Mouse (Mus musculus): ENCODE measurements around the gene Sema3e. TPM values are rescaled to one million over a fixed set of nuclear protein-coding genes. Genes with fewer than 3 reads are reported as not detected.

The Sema3e gene
- total and polyA plus RNA-seq, 2 experiments from 2014 or later, result 3.5 to 3.6 TPM

- Histone ChIP-seq H3K36me3 (ENCODE audit: insufficient read depth, low read length) (no peaks in the 10 kb centered on the region), H3K4me3 (ENCODE audit: low read length) (no peak overlapping the region), H3K9me3 (ENCODE audit: low read length) (no peaks in the 10 kb centered on the region), H3K9ac (replicated peaks; ENCODE audit: low read length) (no peak overlapping the region), H3K4me1 (ENCODE audit: insufficient read depth, low read length) (no peaks in the 10 kb centered on the region), H3K27ac (no peak overlapping the region), H3K27me3 (ENCODE audit: insufficient read depth, low read length) (no peaks in the 10 kb centered on the region), H3K4me2 (ENCODE audit: low read depth, low read length) (no peak overlapping the region)
- 95% methylated on average over 1 of the region's 1 CpGs for WGBS
- ATAC-seq (no peak), DNase-seq (ENCODE audit: low spot score) (no peak)
- no peak for TF ChIP-seq CTCF (IDR thresholded peaks at IDR 0.05; ENCODE audit: low read depth)
These were observed 38.0 kb upstream of the Sema3e start for GRCm38 (mm10) chr5:13987123-13987522.

DNA sequence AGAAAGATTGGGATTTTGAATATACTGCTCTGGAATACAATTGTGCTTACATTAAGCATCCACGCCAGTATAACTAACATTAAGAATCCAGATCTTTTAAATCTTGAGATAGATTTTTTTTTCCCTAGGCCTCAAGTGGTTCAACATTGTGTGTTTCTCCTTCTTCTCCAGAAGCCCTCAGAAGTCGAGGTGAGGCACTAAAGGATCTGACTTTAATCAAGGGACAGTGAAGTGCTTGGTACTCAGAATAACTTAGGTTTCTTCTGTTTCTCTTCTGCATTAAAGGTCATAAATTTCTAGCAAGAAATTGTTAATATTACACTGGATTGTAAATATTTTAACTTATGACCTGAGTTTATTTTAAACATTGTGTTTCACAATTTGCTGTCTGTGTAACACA, 37.1 kb upstream of the Sema3e start:
- ATAC-seq (no peak), DNase-seq (ENCODE audit: low spot score) (no peak)
- WGBS, result 82% methylated on average over 2 of the region's 2 CpGs
- Histone ChIP-seq H3K4me1 (ENCODE audit: insufficient read depth, low read length) (no peaks in the 10 kb centered on the region), H3K9ac (replicated peaks; ENCODE audit: low read length) (no peak overlapping the region), H3K4me2 (ENCODE audit: low read depth, low read length) (no peak overlapping the region), H3K4me3 (ENCODE audit: low read length) (no peak overlapping the region), H3K9me3 (ENCODE audit: low read length) (no peaks in the 10 kb centered on the region), H3K27ac (no peak overlapping the region), H3K36me3 (ENCODE audit: insufficient read depth, low read length) (no peaks in the 10 kb centered on the region), H3K27me3 (ENCODE audit: insufficient read depth, low read length) (no peaks in the 10 kb centered on the region)
- no peak for TF ChIP-seq CTCF (IDR thresholded peaks at IDR 0.05; ENCODE audit: low read depth)

DNA sequence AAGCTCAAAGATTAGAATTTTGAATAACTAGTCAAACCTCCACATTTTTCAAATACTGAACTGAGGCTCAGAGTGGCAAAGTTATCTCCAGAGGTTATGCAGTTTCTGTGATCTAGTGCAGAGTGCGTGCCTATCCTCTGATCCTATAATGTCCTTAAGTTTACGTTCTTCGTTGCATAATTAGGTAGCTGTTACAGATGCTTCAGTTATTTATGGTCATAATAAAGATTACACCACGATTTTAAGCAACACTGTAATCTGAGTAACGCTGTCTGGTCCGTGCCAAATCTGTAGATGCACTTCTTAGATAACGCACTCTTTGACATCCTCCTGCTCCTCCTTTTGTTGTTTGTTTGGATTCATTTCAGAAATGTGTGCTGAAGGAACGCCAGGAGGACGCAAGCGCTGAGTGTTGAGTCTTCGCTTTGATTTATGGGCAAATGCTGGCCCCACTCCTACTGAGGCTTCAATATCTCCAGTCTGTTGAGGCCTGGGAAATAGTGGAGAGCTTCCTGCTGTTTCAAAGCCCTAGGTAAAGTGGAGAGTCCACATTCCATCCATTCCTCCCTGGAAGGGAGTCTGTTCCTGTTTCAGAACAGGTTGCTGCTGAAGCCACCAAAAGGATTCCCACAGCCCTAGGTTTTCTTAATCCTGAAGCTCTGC, 32.2 kb upstream of the Sema3e start:
- no peak for TF ChIP-seq CTCF (IDR thresholded peaks at IDR 0.05; ENCODE audit: low read depth)
- no peak for ATAC-seq
- H3K36me3 ChIP-seq (ENCODE audit: insufficient read depth, low read length), result no peaks in the 10 kb centered on the region
- DNase-seq (ENCODE audit: low spot score), result no peak
- no peak overlapping the region for H3K9ac ChIP-seq (replicated peaks; ENCODE audit: low read length)
- 60% methylated on average over 11 of the region's 11 CpGs for whole genome bisulfite sequencing
- no peaks in the 10 kb centered on the region for H3K4me1 ChIP-seq (ENCODE audit: insufficient read depth, low read length)
- H3K4me2 ChIP-seq (ENCODE audit: low read depth, low read length), result no peak overlapping the region
- no peak overlapping the region for H3K4me3 ChIP-seq (ENCODE audit: low read length)
- H3K27ac ChIP-seq, result no peak overlapping the region
- H3K27me3 ChIP-seq (ENCODE audit: insufficient read depth, low read length), result no peaks in the 10 kb centered on the region
- no peaks in the 10 kb centered on the region for H3K9me3 ChIP-seq (ENCODE audit: low read length)

GRCm38 (mm10) chr5:14028341-14028740, 3.3 kb downstream of the Sema3e start:
- H3K9me3 ChIP-seq (ENCODE audit: low read length), result no peaks in the 10 kb centered on the region
- no peaks in the 10 kb centered on the region for H3K27me3 ChIP-seq (ENCODE audit: insufficient read depth, low read length)
- no peak overlapping the region for H3K9ac ChIP-seq (replicated peaks; ENCODE audit: low read length)
- no peak for TF ChIP-seq CTCF (IDR thresholded peaks at IDR 0.05; ENCODE audit: low read depth)
- H3K4me1 ChIP-seq (ENCODE audit: insufficient read depth, low read length), result no peaks in the 10 kb centered on the region; the same call in 1 of the 2 replicates
- no peak for DNase-seq (ENCODE audit: low spot score)
- no peak overlapping the region for H3K4me2 ChIP-seq (ENCODE audit: low read depth, low read length)
- no peak overlapping the region for H3K4me3 ChIP-seq (ENCODE audit: low read length)
- 85% methylated on average over 7 of the region's 7 CpGs for WGBS
- no peaks in the 10 kb centered on the region for H3K36me3 ChIP-seq (ENCODE audit: insufficient read depth, low read length)
- ATAC-seq, result no peak
- no peak overlapping the region for H3K27ac ChIP-seq

DNA sequence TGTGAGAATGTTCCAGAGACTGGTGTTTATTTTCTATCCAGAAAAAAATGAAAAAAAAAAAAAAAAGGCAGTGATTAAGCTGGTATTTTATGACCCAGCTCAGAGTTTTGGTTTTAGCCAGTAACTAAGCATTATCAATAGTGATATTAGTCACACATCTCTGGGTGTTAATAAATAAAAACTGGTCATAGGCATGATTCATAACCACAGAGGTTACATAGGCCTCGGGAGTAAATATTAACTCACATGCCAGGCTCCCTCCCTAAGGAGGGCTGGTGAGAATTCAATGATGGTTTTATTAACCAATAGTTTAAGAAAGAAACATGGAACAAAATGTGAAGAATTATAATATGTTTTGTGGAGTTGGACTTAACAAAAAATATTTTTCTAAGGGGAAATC, 5.7 kb downstream of the Sema3e start:
- no peak overlapping the region for H3K9ac ChIP-seq (replicated peaks; ENCODE audit: low read length)
- DNase-seq (ENCODE audit: low spot score) (no peak), ATAC-seq (no peak)
- no peaks in the 10 kb centered on the region for H3K27me3 ChIP-seq (ENCODE audit: insufficient read depth, low read length)
- no peaks in the 10 kb centered on the region for H3K36me3 ChIP-seq (ENCODE audit: insufficient read depth, low read length)
- no peak overlapping the region for H3K4me2 ChIP-seq (ENCODE audit: low read depth, low read length)
- WGBS, result 94% methylated on average over 1 of the region's 1 CpGs
- no peak overlapping the region for H3K27ac ChIP-seq
- no peaks in the 10 kb centered on the region for H3K9me3 ChIP-seq (ENCODE audit: low read length)
- TF ChIP-seq CTCF (IDR thresholded peaks at IDR 0.05; ENCODE audit: low read depth), result no peak
- H3K4me1 ChIP-seq (ENCODE audit: insufficient read depth, low read length), result no peaks in the 10 kb centered on the region; the same call in 1 of the 2 replicates
- no peak overlapping the region for H3K4me3 ChIP-seq (ENCODE audit: low read length)

DNA sequence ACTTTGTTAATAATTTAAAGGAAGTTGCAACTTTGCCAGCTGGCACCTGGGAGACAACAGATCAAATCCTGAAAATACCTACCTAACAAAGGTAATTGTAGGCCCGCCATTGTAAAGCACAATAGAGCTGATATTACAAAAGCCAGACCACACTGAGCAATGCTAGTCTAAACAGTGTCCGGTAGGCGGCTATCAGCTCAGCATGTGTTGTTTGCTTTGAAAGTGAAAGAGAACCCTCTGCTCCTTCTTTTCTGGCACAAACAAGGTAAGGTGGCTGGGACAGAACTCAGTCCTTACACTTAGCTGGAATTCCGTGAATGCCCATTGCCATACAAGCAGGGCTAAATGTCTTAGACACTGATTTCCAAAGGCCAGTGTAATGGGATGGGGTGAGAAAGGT, 7.0 kb downstream of the Sema3e start:
- Histone ChIP-seq H3K4me2 (ENCODE audit: low read depth, low read length) (no peak overlapping the region), H3K36me3 (ENCODE audit: insufficient read depth, low read length) (no peaks in the 10 kb centered on the region), H3K4me3 (ENCODE audit: low read length) (no peak overlapping the region), H3K4me1 (ENCODE audit: insufficient read depth, low read length) (no peaks in the 10 kb centered on the region), H3K27me3 (ENCODE audit: insufficient read depth, low read length) (no peaks in the 10 kb centered on the region), H3K9ac (replicated peaks; ENCODE audit: low read length) (no peak overlapping the region), H3K9me3 (ENCODE audit: low read length) (no peaks in the 10 kb centered on the region), H3K27ac (no peak overlapping the region)
- no peak for DNase-seq (ENCODE audit: low spot score)
- ATAC-seq, result no peak
- 30% methylated on average over 4 of the region's 4 CpGs for WGBS
- no peak for TF ChIP-seq CTCF (IDR thresholded peaks at IDR 0.05; ENCODE audit: low read depth)

- Histone ChIP-seq H3K36me3 (ENCODE audit: insufficient read depth, low read length) (no peaks in the 10 kb centered on the region), H3K4me3 (ENCODE audit: low read length) (no peak overlapping the region), H3K27me3 (ENCODE audit: insufficient read depth, low read length) (no peaks in the 10 kb centered on the region), H3K4me2 (ENCODE audit: low read depth, low read length) (no peak overlapping the region), H3K9me3 (ENCODE audit: low read length) (no peaks in the 10 kb centered on the region), H3K9ac (replicated peaks; ENCODE audit: low read length) (no peak overlapping the region), H3K27ac (no peak overlapping the region), H3K4me1 (ENCODE audit: insufficient read depth, low read length) (no peaks in the 10 kb centered on the region)
- no peak for DNase-seq (ENCODE audit: low spot score)
- WGBS, result 38% methylated on average over 3 of the region's 3 CpGs
- no peak for ATAC-seq
- TF ChIP-seq CTCF (IDR thresholded peaks at IDR 0.05; ENCODE audit: low read depth), result no peak
These were observed 8.2 kb downstream of the Sema3e start for GRCm38 (mm10) chr5:14033302-14033701.
